In genomic region chr6:83598646-83599045, GRCm38 (mm10) we compare ENCODE assay signal across 8 mouse cellular contexts. TPM values are rescaled to one million over a fixed set of nuclear protein-coding genes. Genes with fewer than 3 reads are reported as not detected.
DNase-seq lines count a peak whose midpoint lies in the region; ATAC-seq and TF ChIP-seq lines count a peak whose summit lies in the region.

No protein-coding gene starts in this region.

- TF ChIP-seq POLR2A in liver, adult 2 months (IDR thresholded peaks at IDR 0.05; ENCODE audit: extremely low read depth, insufficient read depth, low read length), result no peak

- intact Hi-C loops in gastrocnemius, adult 2 months (cut with DNase I), result loop anchor here (2.0 kb wide), 1 partner anchor 14 kb away; no protein-coding TSS in a partner anchor

- no peak for ATAC-seq in hindbrain, postnatal 0 days
- no peak for ATAC-seq in midbrain, postnatal 0 days (ENCODE audit: low FRiP score)

- peak overlapping the region; percentile 85 for H3K27ac ChIP-seq in gastrocnemius, adult 2 months
- H3K27ac ChIP-seq in hindbrain, postnatal 0 days, result no peak overlapping the region
- H3K27ac ChIP-seq in liver, adult 2 months (replicated peaks; ENCODE audit: insufficient read depth, low read depth, low read length), result no peak overlapping the region
- H3K27ac ChIP-seq in midbrain, postnatal 0 days (ENCODE audit: low read depth, low read length), result no peak overlapping the region

- no peaks in the 10 kb centered on the region for H3K79me2 ChIP-seq in liver, adult 2 months (ENCODE audit: control insufficient read depth, insufficient read depth, low read length)

- H3K36me3 ChIP-seq in hindbrain, postnatal 0 days (ENCODE audit: insufficient read depth, low read length), result no peaks in the 10 kb centered on the region
- H3K36me3 ChIP-seq in liver, adult 2 months (ENCODE audit: control insufficient read depth, insufficient read depth, low read length), result no peaks in the 10 kb centered on the region
- no peaks in the 10 kb centered on the region for H3K36me3 ChIP-seq in midbrain, postnatal 0 days (ENCODE audit: insufficient read depth, low read length)

- no peaks in the 10 kb centered on the region for H3K27me3 ChIP-seq in hindbrain, postnatal 0 days (ENCODE audit: insufficient read depth, low read length)
- H3K27me3 ChIP-seq in liver, adult 2 months (ENCODE audit: control insufficient read depth, insufficient read depth, low read length), result no peaks in the 10 kb centered on the region
- no peaks in the 10 kb centered on the region for H3K27me3 ChIP-seq in midbrain, postnatal 0 days (ENCODE audit: insufficient read depth, low read length)

- H3K4me3 ChIP-seq in gastrocnemius, adult 2 months, result peak overlapping the region; percentile 51
- H3K4me3 ChIP-seq in hindbrain, postnatal 0 days (ENCODE audit: low read length), result peak overlapping the region; percentile 22
- H3K4me3 ChIP-seq in liver, adult 2 months (ENCODE audit: insufficient read depth, low read depth, low read length), result no peak overlapping the region
- peak overlapping the region; percentile 31; the same call in 1 of the 2 replicates for H3K4me3 ChIP-seq in midbrain, postnatal 0 days (ENCODE audit: low read depth, low read length)

- no peaks in the 10 kb centered on the region for H3K4me1 ChIP-seq in hindbrain, postnatal 0 days (ENCODE audit: insufficient read depth, low read length)
- H3K4me1 ChIP-seq in liver, adult 2 months (ENCODE audit: control insufficient read depth, insufficient read depth, low read length), result 0 out of 2 replicates have a peak, but pooled peaks cover 1% of the 10 kb centered on the region
- H3K4me1 ChIP-seq in midbrain, postnatal 0 days (ENCODE audit: insufficient read depth, low read length), result no peaks in the 10 kb centered on the region

- peak overlapping the region; percentile 57 for H3K4me2 ChIP-seq in hindbrain, postnatal 0 days (ENCODE audit: low read depth, low read length)
- H3K4me2 ChIP-seq in midbrain, postnatal 0 days (ENCODE audit: low read depth, low read length, poor library complexity, severe bottlenecking), result peak overlapping the region; percentile 64

- H3K9ac ChIP-seq in hindbrain, postnatal 0 days (replicated peaks; ENCODE audit: low read length), result no peak overlapping the region
- no peak overlapping the region for H3K9ac ChIP-seq in liver, adult 2 months (ENCODE audit: low read depth, low read length)
- peak overlapping the region; percentile 42; the same call in 1 of the 2 replicates for H3K9ac ChIP-seq in midbrain, postnatal 0 days (replicated peaks; ENCODE audit: low read length, poor library complexity, severe bottlenecking)

- 9% methylated on average over 9 of the region's 9 CpGs for WGBS in hindbrain, postnatal 0 days
- WGBS in liver, adult 2 months, result 10% methylated on average over 9 of the region's 9 CpGs
- 9% methylated on average over 9 of the region's 9 CpGs for WGBS in midbrain, postnatal 0 days

- TF ChIP-seq CTCF in gastrocnemius, adult 2 months (IDR thresholded peaks at IDR 0.05), result peak; percentile 68
- peak; percentile 72 for TF ChIP-seq CTCF in hindbrain, postnatal 0 days (IDR thresholded peaks at IDR 0.05; ENCODE audit: low read depth)
- peak; percentile 69 for TF ChIP-seq CTCF in liver, adult 2 months (IDR thresholded peaks at IDR 0.05; ENCODE audit: low read depth, low read length)
- peak; percentile 75 for TF ChIP-seq CTCF in midbrain, postnatal 0 days (IDR thresholded peaks at IDR 0.05)

- peak; percentile 14 for DNase-seq in urinary bladder, postnatal 14 days (ENCODE audit: low spot score)
- no peak for DNase-seq in urinary bladder, adult 18-20 months (ENCODE audit: low spot score in 2 of 2)
- peak; percentile 10 for DNase-seq in cerebellum, adult 9-11 months
- DNase-seq in gastrocnemius, adult 2 months, result peak; percentile 69
- DNase-seq in hindbrain, postnatal 0 days (ENCODE audit: low spot score), result peak; percentile 69
- DNase-seq in liver, adult 2 months (ENCODE audit: extremely low read depth, low read depth, low spot score), result peak; percentile 19
- peak; percentile 41 for DNase-seq in midbrain, postnatal 0 days (ENCODE audit: low spot score)
- DNase-seq in thymus, postnatal 25 days, result peak; percentile 69

- H3K9me3 ChIP-seq in hindbrain, postnatal 0 days (ENCODE audit: low read length), result no peaks in the 10 kb centered on the region
- no peaks in the 10 kb centered on the region for H3K9me3 ChIP-seq in midbrain, postnatal 0 days (ENCODE audit: low read length)

RNA-seq across cellular contexts. Expression of gene Stambp, which starts 26.1 kb away (rescaled TPM):
- 1 to 10 TPM; 5.2 to 7.4 TPM for total RNA-seq in gastrocnemius, adult 2 months (2021)
- 9.5 and 11.1 TPM in 2 replicates for total RNA-seq in hindbrain, postnatal 0 days (2014; rRNA removed)
- polyA plus RNA-seq in hindbrain, postnatal 0 days (2015; fragmentation: Nextera tagmentation; extraction: Ambion mirVana), result 58.2 and 60.4 TPM in 2 replicates
- 7.4 and 9.3 TPM in 2 replicates for total RNA-seq in liver, adult 2 months (2014; rRNA removed)
- 5.8 and 6.9 TPM in 2 replicates for polyA plus RNA-seq in liver, adult 2 months (2012; rRNA removed)
- 17.4 and 18.3 TPM in 2 replicates for total RNA-seq in midbrain, postnatal 0 days (2014; rRNA removed)
- polyA plus RNA-seq in midbrain, postnatal 0 days (2015; fragmentation: Nextera tagmentation; extraction: Ambion mirVana), result 72.2 and 75.5 TPM in 2 replicates

RNA-seq across cellular contexts. Expression of gene Clec4f, which starts 57.3 kb away (rescaled TPM):
- not detected for total RNA-seq in gastrocnemius, adult 2 months (2021)
- total RNA-seq in hindbrain, postnatal 0 days (2014; rRNA removed), result 0.05 and 0.11 TPM in 2 replicates
- 0.09 TPM in 1 of 2 replicates, not detected in the other for polyA plus RNA-seq in hindbrain, postnatal 0 days (2015; fragmentation: Nextera tagmentation; extraction: Ambion mirVana)
- total RNA-seq in liver, adult 2 months (2014; rRNA removed), result 116 and 171 TPM in 2 replicates
- 37.8 and 52.3 TPM in 2 replicates for polyA plus RNA-seq in liver, adult 2 months (2012; rRNA removed)
- total RNA-seq in midbrain, postnatal 0 days (2014; rRNA removed), result not detected in 2 replicates
- 0.12 and 0.19 TPM in 2 replicates for polyA plus RNA-seq in midbrain, postnatal 0 days (2015; fragmentation: Nextera tagmentation; extraction: Ambion mirVana)

Comparison
In these comparisons a context has a peak if more than half of its experiments do, and no peak if none do; other contexts are left out.
1. DNase-seq: peak in urinary bladder, postnatal 14 days (single experiment), cerebellum, adult 9-11 months (single experiment), gastrocnemius, adult 2 months (single experiment), hindbrain, postnatal 0 days (single experiment), liver, adult 2 months (single experiment), midbrain, postnatal 0 days (single experiment) and thymus, postnatal 25 days (single experiment); none in urinary bladder, adult 18-20 months (0 of 2).
2. RNA of gene Clec4f, which starts 57.3 kb away (total RNA-seq): 116 to 171 TPM in liver, adult 2 months; 0.05 to 0.11 TPM in hindbrain, postnatal 0 days, not detected in gastrocnemius, adult 2 months and not detected in midbrain, postnatal 0 days; every median in the first group is over 100 times any median in the second.
3. Peak in every context shown above with its lines, with median percentiles within 50 percentile points of each other: CTCF ChIP-seq.